Mouse (Mus musculus) cortical plate, adult 2 months (tissue): ENCODE data around the gene Farsb.

Experiments
- CTCF ChIP-seq: fragments of 200-500 bp; IDR thresholded peaks from 2 replicates; pipeline ENCODE4 v1.5.1; 2011; ENCODE audit warnings: mild to moderate bottlenecking, control low read depth, low read length; ENCODE audit not compliant: insufficient read depth; ENCODE audit errors: extremely low read depth
- POLR2A ChIP-seq: fragments of 200-500 bp; IDR thresholded peaks from 2 replicates; pipeline ENCODE4 v1.6.1; 2011; ENCODE audit warnings: mild to moderate bottlenecking, low read length, control low read depth; ENCODE audit not compliant: insufficient read depth; ENCODE audit errors: extremely low read depth

DNA sequence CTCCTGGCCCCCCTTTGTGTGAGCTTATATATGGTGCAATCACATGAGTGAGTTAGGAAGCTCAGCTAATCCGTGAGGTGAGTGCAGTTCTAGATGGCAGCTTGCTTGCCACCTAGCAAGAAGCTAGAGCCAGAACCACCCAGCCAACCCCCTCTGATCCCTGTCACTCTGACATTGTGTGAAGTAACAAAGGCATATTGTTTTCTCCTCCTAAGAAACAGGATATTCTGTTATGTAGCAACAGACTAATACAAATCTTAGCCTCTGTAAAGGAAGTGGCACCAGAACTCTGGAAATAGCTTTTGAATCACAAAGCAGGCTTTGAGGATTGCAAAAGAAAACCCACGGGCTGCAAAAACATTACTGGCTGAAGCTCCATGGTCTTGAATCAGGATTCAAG is 4.3 kb downstream of the Farsb start:
- TF ChIP-seq POLR2A: no peak
- TF ChIP-seq CTCF: no peak
